Mouse (Mus musculus): Measurements from ENCODE around the gene Tango2.
"Not testable (repeated sequence)": the region's sequence is repeated elsewhere in the genome, so short reads cannot be mapped to it uniquely, and the experiment has no call there.

Gene Tango2

DNA sequence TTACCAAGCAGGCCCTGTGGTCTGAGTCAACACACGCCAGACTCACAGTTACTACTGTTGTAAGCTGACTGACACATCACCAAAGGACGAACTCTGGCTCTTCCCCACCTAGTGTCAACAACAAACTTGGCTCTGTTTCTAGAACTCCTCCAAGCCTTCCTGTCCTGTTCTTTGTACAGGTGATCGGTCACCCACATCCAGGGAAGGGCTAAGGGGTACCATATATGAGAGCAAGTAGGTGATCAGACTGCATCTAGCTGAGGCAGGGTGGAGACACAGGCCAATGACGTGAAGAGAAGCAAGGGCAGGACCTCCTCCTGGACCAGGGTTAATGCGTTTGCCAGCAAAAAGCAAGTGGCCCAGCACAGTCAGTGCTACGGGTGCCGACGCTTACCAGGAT is 6.3 kb downstream of the Tango2 start:
- no peak for DNase-seq

DNA sequence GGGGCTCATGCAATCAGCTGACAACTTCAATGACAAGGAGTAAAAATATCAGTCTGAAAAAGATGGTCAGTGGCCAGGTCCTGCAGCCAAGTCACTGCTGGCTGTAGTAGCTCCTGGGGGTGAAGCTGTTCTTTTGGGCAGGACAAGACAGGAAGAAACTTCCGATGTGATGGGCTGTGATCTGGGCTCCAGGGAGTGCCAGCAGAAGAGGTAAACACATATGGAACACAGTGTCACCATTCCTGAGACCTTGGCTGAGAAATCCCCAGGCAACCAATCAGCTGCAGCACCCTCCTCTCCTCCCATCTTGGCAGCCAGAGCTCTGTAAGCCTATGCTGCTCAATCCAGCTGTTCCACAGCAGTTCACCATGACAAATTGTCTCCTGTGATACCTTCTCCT is 8.0 kb downstream of the Tango2 start:
- DNase-seq, result no peak

GRCm38 (mm10) chr16:18337261-18337660 is 10.6 kb downstream of the Tango2 start:
- no peak for DNase-seq

DNA sequence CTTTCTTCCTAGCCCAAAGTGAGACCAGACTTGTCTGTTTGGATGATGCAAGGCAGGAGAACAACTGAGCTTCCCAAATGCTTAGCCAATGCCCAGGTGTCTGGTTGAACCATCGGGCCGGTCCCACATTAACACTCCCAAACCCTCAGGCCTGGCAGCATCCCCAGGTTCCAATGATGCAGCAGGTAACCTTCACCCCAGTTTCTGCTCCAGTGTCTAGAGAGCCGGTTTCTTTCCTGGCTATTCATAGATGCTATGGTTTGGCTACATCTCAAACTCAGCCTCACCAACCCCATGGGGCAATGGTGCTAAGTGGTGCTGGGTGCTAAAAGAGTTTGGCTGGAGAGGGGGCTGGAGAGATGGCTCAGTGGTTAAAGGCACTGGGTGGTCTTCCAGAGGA is 11.9 kb downstream of the Tango2 start:
- DNase-seq, result no peak

GRCm38 (mm10) chr16:18333976-18334375 is 13.9 kb downstream of the Tango2 start:
- no peak for DNase-seq

- DNase-seq, result no peak
Measured at GRCm38 (mm10) chr16:18328524-18328923, 19.4 kb downstream of the Tango2 start.

DNA sequence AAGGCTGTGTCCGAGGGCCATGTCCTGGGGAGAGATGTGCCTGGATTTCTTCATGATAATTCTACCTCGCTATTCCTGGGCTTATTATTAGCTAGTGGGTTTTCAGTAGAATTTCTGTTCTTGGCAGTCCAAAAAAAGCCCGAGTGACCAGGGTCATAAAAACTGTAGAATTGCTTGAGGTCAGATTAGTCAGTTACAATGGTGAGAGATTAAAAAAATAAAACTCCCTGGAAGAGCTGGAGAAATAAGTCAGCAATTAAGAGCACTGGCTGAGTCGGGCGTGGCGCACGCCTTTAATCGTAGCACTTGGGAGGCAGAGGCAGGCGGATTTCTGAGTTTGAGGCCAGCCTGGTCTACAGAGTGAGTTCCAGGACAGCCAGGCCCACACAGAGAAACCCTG is 20.0 kb downstream of the Tango2 start:
- DNase-seq, result no peak

- DNase-seq, result peak; percentile 64
Measured at GRCm38 (mm10) chr16:18325741-18326140, 22.2 kb downstream of the Tango2 start.

- DNase-seq, result no peak
Measured at GRCm38 (mm10) chr16:18324031-18324430, 23.9 kb downstream of the Tango2 start.

DNA sequence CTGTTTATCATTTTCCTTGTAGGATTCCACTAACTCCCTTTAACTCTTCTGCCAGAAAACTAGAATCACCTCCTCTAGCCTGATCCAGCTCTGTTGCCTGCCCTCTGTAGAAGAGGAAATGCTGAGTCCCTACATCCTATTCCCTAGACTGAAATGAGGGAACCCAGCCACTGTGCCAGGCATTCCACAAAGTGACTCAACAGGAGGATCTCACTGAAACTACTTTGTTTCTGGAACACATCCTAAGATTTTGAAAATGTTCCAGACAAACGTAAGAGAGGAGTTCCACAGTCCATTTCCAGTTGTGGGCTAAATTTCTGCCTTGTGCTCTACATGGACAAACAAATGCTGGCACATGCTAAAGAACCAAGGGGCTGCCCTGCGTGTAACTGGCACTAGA is 24.4 kb downstream of the Tango2 start:
- DNase-seq, result no peak

- no peak for DNase-seq
Measured at GRCm38 (mm10) chr16:18321443-18321842, 26.5 kb downstream of the Tango2 start.

GRCm38 (mm10) chr16:18318992-18319391 is 28.9 kb downstream of the Tango2 start:
- no peak for DNase-seq

- no peak for DNase-seq
Measured at GRCm38 (mm10) chr16:18308159-18308558, 39.7 kb downstream of the Tango2 start.

- DNase-seq, result not testable (repeated sequence)
Measured at GRCm38 (mm10) chr16:18289614-18290013, 58.3 kb downstream of the Tango2 start.

- peak; percentile 99 for DNase-seq
Measured at GRCm38 (mm10) chr16:18289067-18289588, 58.8 kb downstream of the Tango2 start, which contains the start of gene Dgcr8. Dgcr8 (minus strand) TSS chr16:18289246.

- peak; percentile 88 for DNase-seq
Measured at GRCm38 (mm10) chr16:18288581-18289061, 59.3 kb downstream of the Tango2 start.

- peak; percentile 12 for DNase-seq
Measured at GRCm38 (mm10) chr16:18288166-18288565, 59.7 kb downstream of the Tango2 start.

GRCm38 (mm10) chr16:18275166-18275565 is 72.7 kb downstream of the Tango2 start:
- DNase-seq, result no peak

DNA sequence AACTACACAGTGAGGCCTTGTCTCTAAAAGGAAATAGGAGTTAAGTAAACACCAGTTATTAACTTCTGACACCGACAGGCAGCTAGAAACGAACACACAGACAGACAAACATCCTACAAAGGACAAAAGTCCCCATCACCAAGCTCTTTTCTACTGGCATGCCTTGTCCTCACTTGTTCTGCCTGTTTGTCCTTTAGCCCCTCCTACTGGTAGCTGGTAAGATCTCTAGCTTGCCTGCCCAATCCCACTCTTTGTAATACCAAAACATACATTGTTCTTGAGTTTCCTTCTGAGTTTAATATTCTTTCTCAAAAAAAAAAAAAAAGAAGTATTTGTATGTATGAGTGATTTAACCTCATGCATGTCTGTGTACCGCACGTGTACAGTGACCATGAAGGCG is 79.7 kb downstream of the Tango2 start:
- peak; percentile 46 for DNase-seq

DNA sequence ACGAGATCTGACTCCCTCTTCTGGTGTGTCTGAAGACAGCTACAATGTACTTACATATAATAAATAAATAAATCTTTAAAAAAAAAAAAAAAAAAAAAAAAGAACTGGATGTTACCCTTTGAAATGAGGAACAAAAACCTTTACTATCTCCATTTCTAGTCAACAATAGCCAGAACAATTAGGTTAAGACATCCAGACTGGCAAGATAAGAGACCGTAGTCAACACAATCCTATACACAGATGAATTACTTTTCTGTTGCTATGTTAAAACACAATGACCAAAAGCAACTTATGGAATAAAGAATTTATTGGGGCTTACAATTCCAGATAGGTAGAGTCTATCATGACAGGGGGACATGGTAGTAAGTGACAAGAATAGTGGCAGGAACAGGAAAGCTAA is 82.9 kb downstream of the Tango2 start:
- no peak for DNase-seq

- DNase-seq, result no peak
Measured at GRCm38 (mm10) chr16:18258221-18258620, 89.7 kb downstream of the Tango2 start, which contains the start of gene Gm49776. Gm49776 (minus strand) TSS chr16:18258321.

DNA sequence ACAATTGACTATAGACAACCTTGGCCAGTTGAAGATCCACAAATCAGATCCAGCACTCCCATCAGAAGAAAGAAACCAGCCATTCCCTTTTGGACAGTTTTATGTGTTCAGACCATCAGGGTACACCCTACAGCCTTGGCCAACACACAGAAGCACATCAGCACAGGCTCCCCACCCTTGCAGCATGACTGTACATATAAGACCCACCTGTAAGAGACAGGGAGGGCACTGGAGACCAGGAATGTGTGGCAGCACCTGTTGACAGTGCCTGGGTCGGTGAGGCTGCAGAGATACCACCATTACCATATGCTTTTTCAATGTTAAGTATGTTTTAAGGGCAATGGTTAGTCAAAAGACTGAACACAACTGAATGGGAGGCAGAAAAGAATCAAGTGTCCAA is 94.0 kb downstream of the Tango2 start:
- DNase-seq, result no peak

- no peak for DNase-seq
Measured at GRCm38 (mm10) chr16:18252736-18253135, 95.2 kb downstream of the Tango2 start.

DNA sequence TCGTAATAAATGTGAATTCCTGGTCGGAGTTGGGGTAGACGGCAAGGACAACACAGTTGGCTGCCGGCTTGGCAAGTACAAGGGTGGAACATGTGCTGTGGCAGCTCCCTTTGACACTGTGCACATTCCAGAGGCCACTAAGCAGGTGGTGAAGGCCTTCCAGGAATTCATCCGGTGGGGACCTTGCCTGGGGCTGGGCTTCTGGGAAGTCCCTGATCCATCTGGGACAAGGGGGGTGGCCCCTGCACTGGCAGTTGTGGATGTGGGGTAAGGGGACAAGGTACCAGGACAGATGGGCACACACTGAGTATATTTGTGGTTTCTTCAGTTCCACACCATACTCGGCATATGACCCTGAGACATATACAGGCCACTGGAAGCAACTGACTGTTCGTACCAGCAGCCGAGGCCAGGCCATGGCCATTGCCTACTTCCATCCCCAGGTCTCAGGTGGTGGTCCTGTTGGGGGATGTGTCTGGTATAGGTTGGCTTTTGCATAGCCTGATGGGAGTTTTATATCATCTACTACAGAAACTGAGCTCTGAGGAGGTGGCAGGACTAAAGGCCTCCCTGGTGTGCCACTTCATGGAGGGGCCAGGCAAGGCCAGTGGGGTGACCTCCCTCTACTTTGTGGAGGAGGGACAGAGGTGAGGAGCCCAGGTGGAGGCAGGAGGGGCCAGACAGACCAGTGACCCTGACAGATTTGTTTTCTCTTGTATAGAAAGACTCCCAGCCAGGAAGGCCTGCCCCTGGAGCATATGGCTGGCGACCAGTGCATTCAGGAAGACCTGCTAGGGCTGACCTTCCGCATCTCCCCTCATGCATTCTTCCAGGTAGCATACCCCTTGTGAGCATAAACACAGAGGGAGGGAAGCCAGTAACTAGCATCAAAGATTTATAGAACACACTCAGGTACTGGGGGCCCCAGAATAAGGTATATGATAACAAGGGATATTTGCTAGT is 96.8 kb downstream of the Tango2 start:
- DNase-seq, result no peak

Measured in thymus, postnatal 14 days (tissue).